Mouse (Mus musculus) E14TG2a.4 (cell line): ENCODE measurements around the gene Zcchc4.
"Not testable (repeated sequence)": the region's sequence is repeated elsewhere in the genome, so short reads cannot be mapped to it uniquely, and the experiment has no call there.

Experiments
- H3K27me3 ChIP-seq: 2 replicates; pipeline ENCODE4 v1.6.1; 2014; ENCODE audit warnings: low read length, control low read depth; ENCODE audit not compliant: insufficient read depth
- H3K36me3 ChIP-seq: 2 replicates; pipeline ENCODE4 v1.6.1; 2014; ENCODE audit warnings: low read length, control low read depth; ENCODE audit not compliant: insufficient read depth
- H3K4me1 ChIP-seq: replicated peaks from 2 replicates; pipeline ENCODE4 v1.6.1; 2014; ENCODE audit warnings: low read depth, low read length, control low read depth
- H3K4me3 ChIP-seq: replicated peaks from 2 replicates; pipeline ENCODE4 v1.5.1; 2014; ENCODE audit warnings: mild to moderate bottlenecking, low read length
- H3K9me3 ChIP-seq: 2 replicates; pipeline ENCODE4 v1.6.1; 2014; ENCODE audit warnings: low read length, control low read depth
- CTCF ChIP-seq: conservative IDR thresholded peaks from 2 replicates; pipeline ENCODE4 v1.5.1; 2014; ENCODE audit warnings: low read length
- NANOG ChIP-seq: IDR thresholded peaks from 2 replicates; pipeline ENCODE4 v1.6.1; 2014; ENCODE audit warnings: borderline replicate concordance, low read length, mixed read lengths
- POU5F1 ChIP-seq: IDR thresholded peaks from 2 replicates; pipeline ENCODE4 v1.6.1; 2014; ENCODE audit warnings: low read length, borderline replicate concordance

Zcchc4 gene

DNA sequence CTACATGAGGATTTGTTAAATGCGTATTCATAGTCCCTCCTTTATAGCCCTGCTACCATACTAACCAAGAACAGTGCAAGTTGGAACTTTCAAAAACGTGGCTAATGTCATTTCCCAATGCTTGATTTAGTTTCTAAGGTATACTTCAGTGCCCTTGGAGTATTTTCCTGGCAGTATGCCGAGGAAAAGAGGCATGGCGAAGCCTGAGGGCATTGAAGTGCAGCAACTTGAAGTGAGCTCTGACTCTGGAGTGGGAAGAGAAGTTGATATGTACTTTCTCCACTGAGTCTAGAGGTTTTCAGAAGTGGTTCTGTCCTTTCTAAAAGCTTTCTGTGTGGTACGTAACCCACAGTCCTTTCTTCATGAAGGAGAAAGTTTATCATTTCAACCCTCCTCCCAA is 26.5 kb upstream of the Zcchc4 start:
- no peaks in the 10 kb centered on the region for H3K27me3 ChIP-seq
- no peaks in the 10 kb centered on the region for H3K9me3 ChIP-seq
- H3K36me3 ChIP-seq: 0 out of 2 replicates have a peak, but pooled peaks cover 6% of the 10 kb centered on the region
- TF ChIP-seq CTCF: no peak
- no peak for TF ChIP-seq POU5F1
- TF ChIP-seq NANOG: no peak
- H3K4me1 ChIP-seq: peaks cover 27% of the 10 kb centered on the region
- no peak overlapping the region for H3K4me3 ChIP-seq

DNA sequence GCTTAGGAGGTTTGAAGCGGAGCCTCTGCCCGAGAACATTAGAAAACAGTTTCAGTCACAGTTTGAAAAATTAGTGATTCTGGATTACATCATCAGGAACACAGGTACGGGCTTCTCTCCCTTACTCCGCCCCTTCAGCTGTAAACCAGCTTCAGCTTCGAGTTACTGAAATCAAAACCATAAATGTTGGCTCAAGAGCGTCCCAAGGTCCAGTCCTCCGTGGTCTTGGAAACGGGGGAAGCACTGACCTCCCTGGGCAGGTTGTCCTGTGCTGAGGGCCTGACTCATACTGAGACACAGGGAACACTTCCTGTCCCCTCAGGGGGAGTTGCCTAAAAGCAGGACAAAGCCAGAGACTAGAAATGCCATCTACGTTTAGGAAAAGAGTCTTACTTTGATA is 22.1 kb upstream of the Zcchc4 start:
- Histone ChIP-seq H3K36me3 (0 out of 2 replicates have a peak, but pooled peaks cover 14% of the 10 kb centered on the region), H3K4me3 (no peak overlapping the region), H3K9me3 (no peaks in the 10 kb centered on the region), H3K4me1 (peaks cover 15% of the 10 kb centered on the region; the same call in 1 of the 2 replicates), H3K27me3 (no peaks in the 10 kb centered on the region)
- TF ChIP-seq NANOG (no peak), POU5F1 (no peak), CTCF (no peak)

DNA sequence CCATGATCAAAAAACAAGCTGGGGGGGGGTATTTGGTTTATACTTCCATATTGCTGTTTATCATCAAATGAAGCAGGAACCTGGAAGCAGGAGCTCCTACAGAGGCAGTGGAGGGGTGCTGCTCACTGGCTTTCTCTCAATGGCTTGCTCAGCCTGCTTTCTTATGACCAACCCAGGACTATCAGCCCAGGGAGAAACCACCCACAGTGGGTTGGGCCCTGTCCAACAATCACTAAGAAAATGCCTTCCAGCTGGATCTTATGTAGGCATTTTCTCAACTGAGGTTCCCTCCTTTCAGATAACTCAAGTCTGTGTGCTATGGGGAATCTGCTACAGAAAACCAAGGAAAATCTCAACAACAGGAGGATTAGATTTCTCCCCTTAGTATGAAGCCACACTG is 21.0 kb upstream of the Zcchc4 start:
- H3K4me3 ChIP-seq: no peak overlapping the region
- 0 out of 2 replicates have a peak, but pooled peaks cover 14% of the 10 kb centered on the region for H3K36me3 ChIP-seq
- no peaks in the 10 kb centered on the region for H3K9me3 ChIP-seq
- TF ChIP-seq POU5F1 (no peak), CTCF (no peak), NANOG (no peak)
- no peaks in the 10 kb centered on the region for H3K27me3 ChIP-seq
- peaks cover 13% of the 10 kb centered on the region; the same call in 1 of the 2 replicates for H3K4me1 ChIP-seq

DNA sequence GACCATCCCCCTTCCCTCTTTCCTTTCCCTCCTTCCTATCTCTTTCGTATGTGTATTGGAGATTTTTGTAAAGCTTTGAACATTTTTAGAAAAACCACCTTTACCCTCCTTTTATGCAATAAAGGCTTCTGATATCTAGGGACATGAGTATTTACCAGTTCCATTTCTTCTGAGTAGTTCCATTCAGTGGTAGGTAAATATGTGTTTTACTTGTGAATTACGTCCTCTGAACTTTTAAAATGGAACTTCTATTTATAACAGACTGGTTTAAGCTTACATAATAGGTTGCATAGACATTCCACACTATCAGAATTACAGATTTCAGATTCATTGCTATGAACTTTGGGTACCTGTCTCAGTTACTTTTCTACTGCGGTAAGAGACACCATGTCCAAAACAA is 19.9 kb upstream of the Zcchc4 start:
- H3K4me1 ChIP-seq: peaks cover 13% of the 10 kb centered on the region; the same call in 1 of the 2 replicates
- H3K9me3 ChIP-seq: no peaks in the 10 kb centered on the region
- H3K4me3 ChIP-seq: no peak overlapping the region
- TF ChIP-seq CTCF (no peak), POU5F1 (no peak), NANOG (no peak)
- 0 out of 2 replicates have a peak, but pooled peaks cover 14% of the 10 kb centered on the region for H3K36me3 ChIP-seq
- no peaks in the 10 kb centered on the region for H3K27me3 ChIP-seq

DNA sequence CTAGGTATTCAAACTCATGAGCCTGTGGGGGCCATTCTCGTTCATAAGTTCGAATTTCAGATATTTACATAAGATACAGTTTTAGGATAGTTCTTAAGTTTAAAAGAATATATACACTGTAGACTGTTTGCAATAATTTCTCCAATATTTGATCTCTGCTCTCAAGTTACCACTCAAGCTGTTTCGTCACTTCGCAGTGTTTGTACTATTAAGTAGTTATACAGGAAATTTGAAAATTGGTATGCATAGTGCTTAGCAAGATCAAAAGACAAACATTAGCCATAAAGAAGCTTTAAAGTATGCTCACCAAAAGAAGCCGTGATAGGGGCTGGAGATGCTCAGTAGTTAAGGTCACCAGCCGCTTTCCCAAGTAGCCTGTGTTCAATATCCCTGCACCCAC is 19.2 kb upstream of the Zcchc4 start:
- Histone ChIP-seq H3K27me3 (no peaks in the 10 kb centered on the region), H3K36me3 (peaks cover 15% of the 10 kb centered on the region; the same call in 1 of the 2 replicates), H3K9me3 (no peaks in the 10 kb centered on the region), H3K4me1 (peaks cover 8% of the 10 kb centered on the region; the same call in 1 of the 2 replicates), H3K4me3 (no peak overlapping the region)
- no peak for TF ChIP-seq NANOG
- TF ChIP-seq POU5F1: no peak
- TF ChIP-seq CTCF: no peak

DNA sequence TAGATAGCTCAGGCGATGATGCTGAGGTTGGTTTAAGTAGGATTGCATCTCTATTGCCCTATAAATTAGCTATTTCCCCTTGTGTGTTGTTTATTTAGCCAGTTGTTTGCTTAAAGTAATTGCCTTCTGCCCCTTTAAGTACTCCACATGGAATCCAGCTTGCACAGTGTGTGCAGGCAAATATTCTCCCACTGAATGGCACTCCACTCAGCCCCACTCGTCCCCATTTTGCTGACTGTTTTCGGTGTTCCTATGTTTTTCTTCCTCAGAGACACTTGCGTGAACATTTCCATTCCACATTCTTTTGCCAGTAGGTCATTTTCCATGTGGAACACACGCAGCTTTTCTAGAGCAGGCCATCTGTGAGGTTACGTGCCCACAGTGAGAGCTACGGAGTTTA is 12.6 kb upstream of the Zcchc4 start:
- TF ChIP-seq POU5F1: no peak
- TF ChIP-seq CTCF: no peak
- TF ChIP-seq NANOG: no peak
- no peaks in the 10 kb centered on the region for H3K4me1 ChIP-seq
- H3K9me3 ChIP-seq: no peaks in the 10 kb centered on the region
- H3K27me3 ChIP-seq: no peaks in the 10 kb centered on the region
- H3K36me3 ChIP-seq: peaks cover 16% of the 10 kb centered on the region
- no peak overlapping the region for H3K4me3 ChIP-seq

DNA sequence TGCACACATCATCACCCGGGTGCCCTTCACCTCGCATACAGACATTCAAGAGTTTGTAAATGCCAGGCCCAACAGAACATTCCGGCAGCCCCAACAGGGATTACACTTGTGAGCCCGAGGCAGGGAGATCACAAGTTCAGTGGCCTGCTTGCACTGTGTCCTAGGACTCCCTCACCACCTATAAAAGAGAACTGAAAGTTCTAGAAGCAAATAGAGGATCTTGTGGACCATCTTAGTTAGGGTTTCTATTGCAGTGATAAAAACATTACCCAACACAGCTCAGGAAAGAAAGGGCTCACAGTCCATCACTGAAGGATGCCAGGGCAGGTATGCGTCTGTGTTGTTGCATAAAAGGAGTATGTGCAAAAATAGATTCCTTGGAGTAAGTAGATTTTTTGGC is 942 bp upstream of the Zcchc4 start:
- no peaks in the 10 kb centered on the region for H3K27me3 ChIP-seq
- no peaks in the 10 kb centered on the region for H3K9me3 ChIP-seq
- H3K36me3 ChIP-seq: peaks cover 3% of the 10 kb centered on the region; the same call in 1 of the 2 replicates
- no peaks in the 10 kb centered on the region for H3K4me1 ChIP-seq
- TF ChIP-seq NANOG (no peak), CTCF (no peak), POU5F1 (no peak)
- H3K4me3 ChIP-seq: no peak overlapping the region

DNA sequence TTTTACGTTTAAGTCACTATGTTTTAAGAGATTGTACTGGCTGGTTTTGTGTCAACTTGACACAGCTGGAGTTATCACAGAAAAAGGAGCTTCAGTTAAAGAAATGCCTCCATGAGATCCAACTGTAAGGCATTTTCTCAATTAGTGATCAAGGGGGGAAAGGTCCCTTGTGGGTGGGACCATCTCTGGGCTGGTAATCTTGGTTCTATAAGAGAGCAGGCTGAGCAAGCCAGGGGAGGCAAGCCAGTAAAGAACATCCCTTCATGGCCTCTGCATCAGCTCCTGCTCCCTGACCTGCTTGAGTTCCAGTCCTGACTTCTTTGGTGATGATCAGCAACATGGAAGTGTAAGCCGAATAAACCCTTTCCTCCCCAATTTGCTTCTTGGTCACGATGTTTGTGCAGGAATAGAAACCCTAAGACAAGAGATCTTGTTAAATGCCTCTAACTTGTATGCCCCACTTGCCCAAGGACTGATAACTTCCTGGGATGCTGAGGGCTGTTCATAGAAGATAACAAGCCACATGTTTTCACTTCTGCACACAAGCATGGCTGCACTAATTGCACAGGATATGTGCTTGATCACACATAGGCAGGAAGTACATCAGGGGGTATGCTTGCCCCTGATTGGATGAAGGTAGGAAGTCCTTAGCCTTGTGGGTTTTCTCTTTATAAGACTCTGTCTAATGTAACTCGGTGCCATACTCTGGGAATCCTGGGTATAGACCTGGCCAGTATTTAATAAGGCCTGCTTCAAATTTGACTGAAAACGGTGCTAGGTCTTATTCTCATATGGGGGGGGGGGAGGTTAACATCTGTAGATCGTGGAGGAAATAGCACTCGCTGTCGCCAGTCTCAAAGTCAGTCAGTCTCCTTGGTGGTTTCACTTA is 1.5 kb downstream of the Zcchc4 start:
- H3K9me3 ChIP-seq, H3K4me1 ChIP-seq, H3K36me3 ChIP-seq, H3K4me3 ChIP-seq, H3K27me3 ChIP-seq: not testable (repeated sequence)
